Mouse (Mus musculus): ENCODE results near the gene Olfr191. TPM values are rescaled to one million over a fixed set of nuclear protein-coding genes. Genes with fewer than 3 reads are reported as not detected.

Gene Olfr191
- polyA plus RNA-seq (2021; fragmentation: Nextera tagmentation): not detected in 2 replicates
- long read RNA-seq, experiment 1, partial matches to known transcripts: 0 of 1 reads
- long read RNA-seq, experiment 1, other reads (novel, unspliced or antisense): 0 of 1 reads
- long read RNA-seq, experiment 2: 0 reads

GRCm38 (mm10) chr16:59089722-59090121 is at the start of gene Olfr191:
Olfr191 (minus strand) TSS chr16:59089822.

GRCm38 (mm10) chr16:59120969-59121368 is 31.3 kb upstream of the Olfr191 start, which contains the start of gene Olfr194:
Olfr194 (minus strand) TSS chr16:59121069.

GRCm38 (mm10) chr16:59111781-59112180 is 22.2 kb upstream of the Olfr191 start, which contains the start of gene Olfr193:
Olfr193 (minus strand) TSS chr16:59111881.

GRCm38 (mm10) chr16:59077905-59078304 is 11.7 kb downstream of the Olfr191 start, which contains the start of gene Olfr190:
Olfr190 (minus strand) TSS chr16:59078005.

GRCm38 (mm10) chr16:59039710-59040109 is 49.9 kb downstream of the Olfr191 start, which contains the start of gene Olfr187:
Olfr187 (minus strand) TSS chr16:59039767.

Other genes with a start within 250 kb of the Olfr191 start
- gene Olfr177, start 215.1 kb downstream of the Olfr191 start, polyA plus RNA-seq (2021; fragmentation: Nextera tagmentation): not detected in 2 replicates
- gene Olfr178, start 197.8 kb downstream of the Olfr191 start, polyA plus RNA-seq (2021; fragmentation: Nextera tagmentation): not detected in 2 replicates
- gene Olfr181, start 161.1 kb downstream of the Olfr191 start, polyA plus RNA-seq (2021; fragmentation: Nextera tagmentation): not detected in 2 replicates
- gene Olfr180, start 160.4 kb downstream of the Olfr191 start, polyA plus RNA-seq (2021; fragmentation: Nextera tagmentation): not detected in 2 replicates
- gene Olfr183, start 94.5 kb downstream of the Olfr191 start, polyA plus RNA-seq (2021; fragmentation: Nextera tagmentation): not detected in 2 replicates
- not detected in 2 replicates for gene Olfr186, start 59.5 kb downstream of the Olfr191 start, polyA plus RNA-seq (2021; fragmentation: Nextera tagmentation)
- not detected in 2 replicates for gene Olfr187, start 50.1 kb downstream of the Olfr191 start, polyA plus RNA-seq (2021; fragmentation: Nextera tagmentation)
- gene Olfr190, start 11.8 kb downstream of the Olfr191 start, polyA plus RNA-seq (2021; fragmentation: Nextera tagmentation): not detected in 2 replicates
- not detected in 2 replicates for gene Olfr193, start 22.1 kb upstream of the Olfr191 start, polyA plus RNA-seq (2021; fragmentation: Nextera tagmentation)
- not detected in 2 replicates for gene Olfr194, start 31.2 kb upstream of the Olfr191 start, polyA plus RNA-seq (2021; fragmentation: Nextera tagmentation)
- gene Olfr195, start 57.2 kb upstream of the Olfr191 start, polyA plus RNA-seq (2021; fragmentation: Nextera tagmentation): not detected in 2 replicates
- gene Olfr196, start 80.6 kb upstream of the Olfr191 start, polyA plus RNA-seq (2021; fragmentation: Nextera tagmentation): not detected in 2 replicates
- gene Olfr198, start 113.7 kb upstream of the Olfr191 start, polyA plus RNA-seq (2021; fragmentation: Nextera tagmentation): not detected in 2 replicates
- not detected in 2 replicates for gene Olfr199, start 129.9 kb upstream of the Olfr191 start, polyA plus RNA-seq (2021; fragmentation: Nextera tagmentation)
- not detected in 2 replicates for gene Olfr201, start 182.8 kb upstream of the Olfr191 start, polyA plus RNA-seq (2021; fragmentation: Nextera tagmentation)
- gene Olfr202, start 197.0 kb upstream of the Olfr191 start, polyA plus RNA-seq (2021; fragmentation: Nextera tagmentation): not detected in 2 replicates
- not detected in 2 replicates for gene Olfr203, start 209.1 kb upstream of the Olfr191 start, polyA plus RNA-seq (2021; fragmentation: Nextera tagmentation)
- not detected in 2 replicates for gene Olfr204, start 228.4 kb upstream of the Olfr191 start, polyA plus RNA-seq (2021; fragmentation: Nextera tagmentation)
- gene Olfr205, start 241.3 kb upstream of the Olfr191 start, polyA plus RNA-seq (2021; fragmentation: Nextera tagmentation): not detected in 2 replicates

All from left cerebral cortex, adult 6 months (tissue).